In the genomic region with DNA sequence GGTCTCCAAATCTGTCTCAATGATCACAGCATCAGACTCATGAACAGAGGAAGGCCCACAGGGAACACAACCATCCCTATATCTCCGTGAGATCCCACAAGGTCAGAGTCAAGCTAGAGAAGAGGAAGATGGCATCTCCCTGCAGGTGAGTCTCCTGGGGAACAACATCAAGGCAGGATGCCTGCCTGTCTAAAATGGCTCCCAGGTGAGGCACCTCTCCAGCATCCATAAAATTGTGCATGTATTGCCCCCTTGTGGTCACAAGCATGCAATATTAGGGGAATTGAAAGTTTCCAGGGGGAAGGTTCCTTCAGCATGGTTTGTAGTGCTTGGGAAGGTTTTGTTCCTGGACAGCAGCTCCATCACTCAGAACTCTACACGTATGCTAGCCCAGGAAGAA, we compare ENCODE assay signal across 11 mouse cellular contexts. TPM values are rescaled to one million over a fixed set of nuclear protein-coding genes. Genes with fewer than 3 reads are reported as not detected.
DNase-seq lines count a peak whose midpoint lies in the region; ATAC-seq lines count a peak whose summit lies in the region.
"Had no signal": no experiment of that assay in that cellular context is flagged by ENCODE, and none has a peak within 500 bp of the region (broad histone marks: within the 10 kb centered on the region; RNA-seq: fewer than 3 reads in every experiment).

No protein-coding gene starts in this region.

- ATAC-seq in hindbrain, embryonic 11.5 days (ENCODE audit: low FRiP score) = no peak
- ATAC-seq in hindbrain, embryonic 16.5 days = no peak
- no peak for ATAC-seq in neural tube, embryonic 15.5 days (ENCODE audit: low FRiP score)
- ATAC-seq in erythroblast, adult 5-6 weeks (replicated peaks; ENCODE audit: low FRiP score, poor library complexity, severe bottlenecking) = no peak

- H3K4me2 ChIP-seq in hindbrain, embryonic 11.5 days (replicated peaks; ENCODE audit: low read depth, low read length) = no peak overlapping the region
- no peak overlapping the region for H3K4me2 ChIP-seq in hindbrain, embryonic 16.5 days (ENCODE audit: low read length)
- H3K4me2 ChIP-seq in neural tube, embryonic 15.5 days = no peak overlapping the region
- H3K4me2 ChIP-seq: embryonic facial prominence, embryonic 15.5 days had no signal

- no peaks in the 10 kb centered on the region for H3K27me3 ChIP-seq in hindbrain, embryonic 11.5 days (ENCODE audit: control insufficient read depth, insufficient read depth, low read length)
- no peaks in the 10 kb centered on the region; the same call in 1 of the 2 replicates for H3K27me3 ChIP-seq in hindbrain, embryonic 16.5 days (replicated peaks; ENCODE audit: control insufficient read depth, insufficient read depth, low read length)
- no peaks in the 10 kb centered on the region for H3K27me3 ChIP-seq in neural tube, embryonic 15.5 days (replicated peaks)
- H3K27me3 ChIP-seq: embryonic facial prominence, embryonic 15.5 days had no signal

- no peak overlapping the region for H3K27ac ChIP-seq in hindbrain, embryonic 11.5 days (ENCODE audit: low read depth, low read length)
- H3K27ac ChIP-seq in hindbrain, embryonic 16.5 days (ENCODE audit: low read depth, low read length) = no peak overlapping the region
- H3K27ac ChIP-seq in neural tube, embryonic 15.5 days (replicated peaks) = no peak overlapping the region
- H3K27ac ChIP-seq: embryonic facial prominence, embryonic 15.5 days had no signal

- H3K9ac ChIP-seq in hindbrain, embryonic 11.5 days (ENCODE audit: low read depth, low read length) = no peak overlapping the region
- no peak overlapping the region for H3K9ac ChIP-seq in hindbrain, embryonic 16.5 days (ENCODE audit: low read depth, low read length)
- H3K9ac ChIP-seq in neural tube, embryonic 15.5 days (replicated peaks) = no peak overlapping the region
- H3K9ac ChIP-seq: embryonic facial prominence, embryonic 15.5 days had no signal

- no peaks in the 10 kb centered on the region for H3K36me3 ChIP-seq in hindbrain, embryonic 11.5 days (ENCODE audit: control insufficient read depth, insufficient read depth, low read length)
- H3K36me3 ChIP-seq in hindbrain, embryonic 16.5 days (ENCODE audit: control insufficient read depth, insufficient read depth, low read length) = no peaks in the 10 kb centered on the region; the same call in 1 of the 2 replicates
- no peaks in the 10 kb centered on the region for H3K36me3 ChIP-seq in neural tube, embryonic 15.5 days
- H3K36me3 ChIP-seq: embryonic facial prominence, embryonic 15.5 days had no signal

- WGBS in hindbrain, embryonic 11.5 days = 55% methylated on average over 2 of the region's 2 CpGs
- 58% methylated on average over 2 of the region's 2 CpGs for WGBS in hindbrain, embryonic 16.5 days
- 73% methylated on average over 2 of the region's 2 CpGs for WGBS in neural tube, embryonic 15.5 days

- no peaks in the 10 kb centered on the region for H3K4me1 ChIP-seq in hindbrain, embryonic 11.5 days (replicated peaks; ENCODE audit: control insufficient read depth, insufficient read depth, low read length)
- no peaks in the 10 kb centered on the region for H3K4me1 ChIP-seq in hindbrain, embryonic 16.5 days (ENCODE audit: control insufficient read depth, insufficient read depth, low read depth, low read length)
- peaks cover 7% of the 10 kb centered on the region; the same call in 1 of the 2 replicates for H3K4me1 ChIP-seq in neural tube, embryonic 15.5 days
- H3K4me1 ChIP-seq: embryonic facial prominence, embryonic 15.5 days had no signal

- peak; percentile 36 for DNase-seq in hindbrain, embryonic 11.5 days (ENCODE audit: low spot score)
- DNase-seq in thymus, postnatal 0 days (ENCODE audit: low spot score) = peak; percentile 12
- no peak for DNase-seq in thymus, postnatal 10 days (ENCODE audit: low spot score in 2 of 2)
- DNase-seq in embryo, embryonic 10.5 days (ENCODE audit: low spot score) = peak; percentile 46
- no peak for DNase-seq in kidney, adult 11 months
- DNase-seq: heart, adult 18-20 months; thymus, postnatal 36 days had no signal

- no peaks in the 10 kb centered on the region for H3K9me3 ChIP-seq in hindbrain, embryonic 11.5 days (ENCODE audit: control insufficient read depth, low read length)
- no peaks in the 10 kb centered on the region for H3K9me3 ChIP-seq in hindbrain, embryonic 16.5 days (ENCODE audit: control insufficient read depth, low read length)
- H3K9me3 ChIP-seq in neural tube, embryonic 15.5 days (replicated peaks) = no peaks in the 10 kb centered on the region
- H3K9me3 ChIP-seq: embryonic facial prominence, embryonic 15.5 days had no signal

- H3K4me3 ChIP-seq in hindbrain, embryonic 11.5 days (ENCODE audit: low read depth, low read length) = no peak overlapping the region
- H3K4me3 ChIP-seq in hindbrain, embryonic 16.5 days (ENCODE audit: low read length) = no peak overlapping the region
- no peak overlapping the region for H3K4me3 ChIP-seq in neural tube, embryonic 15.5 days (replicated peaks)
- H3K4me3 ChIP-seq: embryonic facial prominence, embryonic 15.5 days had no signal

RNA-seq across cellular contexts. Expression of gene S1pr3, which starts 26.0 kb away (rescaled TPM):
- polyA plus RNA-seq in hindbrain, embryonic 11.5 days (2014; fragmentation: Nextera tagmentation; extraction: Ambion mirVana) = 46.8 and 48.5 TPM in 2 replicates
- polyA plus RNA-seq in hindbrain, embryonic 16.5 days (2015; fragmentation: Nextera tagmentation; extraction: Ambion mirVana) = 15.0 and 17.1 TPM in 2 replicates
- polyA plus RNA-seq in thymus, postnatal 0 days (2015; fragmentation: Nextera tagmentation; extraction: Ambion mirVana) = 26.3 and 30.3 TPM in 2 replicates
- 12.5 and 27.9 TPM in 2 replicates for polyA plus RNA-seq in neural tube, embryonic 15.5 days (2015; fragmentation: Nextera tagmentation; extraction: Ambion mirVana)
- total RNA-seq in erythroblast, adult 5-6 weeks (2015; ENCODE audit: low replicate concordance) = 0.38 and 0.84 TPM in 2 replicates
- 0.42 and 0.68 TPM in 2 replicates for total RNA-seq in erythroblast, adult 5-6 weeks (2017; ENCODE audit: low replicate concordance)

Comparison
In these comparisons a context has a peak if more than half of its experiments do, and no peak if none do; other contexts are left out.
1. DNase-seq: peak in hindbrain, embryonic 11.5 days (single experiment), thymus, postnatal 0 days (single experiment) and embryo, embryonic 10.5 days (single experiment); none in thymus, postnatal 10 days (0 of 2) and kidney, adult 11 months (single experiment).